Mouse (Mus musculus): ENCODE measurements around the gene Thbs4. TPM values are rescaled to one million over a fixed set of nuclear protein-coding genes. Genes with fewer than 3 reads are reported as not detected.
A peak's percentile ranks its signal among the peaks of the same experiment; 100 is the strongest.

Gene Thbs4
- polyA plus RNA-seq, 1 experiment: not detected

DNA sequence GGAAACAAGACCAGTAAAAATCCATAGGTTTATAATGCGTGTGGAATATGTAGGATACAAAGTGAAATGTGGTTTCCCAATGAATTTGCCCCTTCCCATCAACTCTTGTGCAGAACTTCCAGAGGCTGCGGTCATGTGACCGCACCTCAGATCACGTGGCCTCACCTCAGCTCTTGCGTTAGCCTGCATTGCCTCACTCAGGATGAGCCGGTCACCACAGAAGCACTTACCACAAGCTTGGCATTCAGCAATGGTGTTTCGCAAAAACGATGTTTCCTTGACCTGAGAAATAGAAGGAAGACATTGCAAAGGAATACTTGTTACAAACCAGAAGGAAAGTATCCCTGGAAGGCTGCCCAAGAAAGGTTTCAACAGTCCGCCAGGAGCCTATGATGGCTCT is 19.7 kb downstream of the Thbs4 start:
- no peaks in the 10 kb centered on the region for H3K79me3 ChIP-seq (ENCODE audit: low read depth)
- no peaks in the 10 kb centered on the region for H3K36me3 ChIP-seq (ENCODE audit: control insufficient read depth, insufficient read depth)
- no peaks in the 10 kb centered on the region for H3K79me2 ChIP-seq (ENCODE audit: control insufficient read depth, insufficient read depth)
- no peak overlapping the region for H3K4me3 ChIP-seq (ENCODE audit: insufficient read depth, poor library complexity, severe bottlenecking)
- H3K27me3 ChIP-seq (ENCODE audit: control insufficient read depth, insufficient read depth, insufficient read length): no peaks in the 10 kb centered on the region
- TF ChIP-seq FOSL1 (IDR thresholded peaks at IDR 0.05; ENCODE audit: insufficient read depth, low read length, poor library complexity, severe bottlenecking) (no peak), USF1 (IDR thresholded peaks at IDR 0.05; ENCODE audit: low read depth) (peak; percentile 67)
- no peak overlapping the region for H3ac ChIP-seq (ENCODE audit: control insufficient read depth, insufficient read length, low read depth)

DNA sequence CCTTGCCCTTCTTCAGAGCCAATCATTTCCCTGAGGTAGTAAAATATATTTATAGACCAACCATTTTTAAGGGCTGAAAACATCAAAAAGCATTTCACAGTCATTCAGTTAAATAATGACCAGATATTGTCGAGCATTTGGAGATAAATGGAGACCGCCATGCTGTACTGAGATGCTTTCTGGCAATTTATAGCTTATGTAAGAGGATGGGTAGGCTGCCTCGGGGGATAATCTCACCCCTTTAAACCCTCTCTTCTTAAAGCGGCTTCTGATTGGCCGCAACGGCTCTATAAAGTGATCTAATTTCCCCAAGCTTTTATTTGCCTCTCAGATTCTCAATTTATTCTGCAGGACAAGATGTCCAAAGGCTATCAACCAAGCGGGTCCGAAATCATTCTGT is 22.1 kb downstream of the Thbs4 start:
- Histone ChIP-seq H3ac (ENCODE audit: control insufficient read depth, insufficient read length, low read depth) (no peak overlapping the region), H3K79me3 (ENCODE audit: low read depth) (no peaks in the 10 kb centered on the region), H3K4me3 (ENCODE audit: insufficient read depth, poor library complexity, severe bottlenecking) (no peak overlapping the region), H3K27me3 (ENCODE audit: control insufficient read depth, insufficient read depth, insufficient read length) (no peaks in the 10 kb centered on the region), H3K79me2 (ENCODE audit: control insufficient read depth, insufficient read depth) (no peaks in the 10 kb centered on the region), H3K36me3 (ENCODE audit: control insufficient read depth, insufficient read depth) (no peaks in the 10 kb centered on the region)
- TF ChIP-seq CTCF (IDR thresholded peaks at IDR 0.05; ENCODE audit: control insufficient read depth, insufficient read depth, insufficient read length): no peak

DNA sequence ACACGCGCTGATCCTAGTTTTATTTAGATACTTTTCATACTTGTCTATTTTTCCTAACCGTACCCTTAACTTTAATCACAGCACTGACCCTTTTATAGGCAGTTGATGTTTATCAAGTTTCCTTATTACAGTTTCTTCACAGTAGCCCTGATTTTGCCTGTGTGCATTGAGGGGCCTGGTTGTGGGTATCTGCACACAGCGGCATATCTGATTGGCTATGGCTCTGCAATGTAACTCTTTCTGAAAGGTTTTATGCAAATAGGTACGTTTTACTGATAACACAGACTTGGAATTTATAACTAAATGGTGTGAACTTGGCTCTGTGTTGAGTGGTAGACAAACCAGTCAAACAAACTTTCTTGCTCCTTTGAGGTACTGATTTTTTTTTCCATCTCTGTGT is 23.1 kb downstream of the Thbs4 start:
- H3K36me3 ChIP-seq (ENCODE audit: control insufficient read depth, insufficient read depth): no peaks in the 10 kb centered on the region
- H3ac ChIP-seq (ENCODE audit: control insufficient read depth, insufficient read length, low read depth): no peak overlapping the region
- no peaks in the 10 kb centered on the region for H3K27me3 ChIP-seq (ENCODE audit: control insufficient read depth, insufficient read depth, insufficient read length)
- no peaks in the 10 kb centered on the region for H3K79me2 ChIP-seq (ENCODE audit: control insufficient read depth, insufficient read depth)
- no peaks in the 10 kb centered on the region for H3K79me3 ChIP-seq (ENCODE audit: low read depth)
- H3K4me3 ChIP-seq (ENCODE audit: insufficient read depth, poor library complexity, severe bottlenecking): no peak overlapping the region
- TF ChIP-seq CTCF (IDR thresholded peaks at IDR 0.05; ENCODE audit: control insufficient read depth, insufficient read depth, insufficient read length) (no peak), CEBPB (IDR thresholded peaks at IDR 0.05; ENCODE audit: low read depth) (no peak), MYOG (IDR thresholded peaks at IDR 0.05; ENCODE audit: control insufficient read depth, extremely low read depth, insufficient read length) (no peak), MYOD1 (IDR thresholded peaks at IDR 0.05; ENCODE audit: control insufficient read depth, insufficient read length, low read depth) (no peak), USF1 (IDR thresholded peaks at IDR 0.05; ENCODE audit: low read depth) (no peak), MAX (IDR thresholded peaks at IDR 0.05) (no peak), FOSL1 (IDR thresholded peaks at IDR 0.05; ENCODE audit: insufficient read depth, low read length, poor library complexity, severe bottlenecking) (no peak)

DNA sequence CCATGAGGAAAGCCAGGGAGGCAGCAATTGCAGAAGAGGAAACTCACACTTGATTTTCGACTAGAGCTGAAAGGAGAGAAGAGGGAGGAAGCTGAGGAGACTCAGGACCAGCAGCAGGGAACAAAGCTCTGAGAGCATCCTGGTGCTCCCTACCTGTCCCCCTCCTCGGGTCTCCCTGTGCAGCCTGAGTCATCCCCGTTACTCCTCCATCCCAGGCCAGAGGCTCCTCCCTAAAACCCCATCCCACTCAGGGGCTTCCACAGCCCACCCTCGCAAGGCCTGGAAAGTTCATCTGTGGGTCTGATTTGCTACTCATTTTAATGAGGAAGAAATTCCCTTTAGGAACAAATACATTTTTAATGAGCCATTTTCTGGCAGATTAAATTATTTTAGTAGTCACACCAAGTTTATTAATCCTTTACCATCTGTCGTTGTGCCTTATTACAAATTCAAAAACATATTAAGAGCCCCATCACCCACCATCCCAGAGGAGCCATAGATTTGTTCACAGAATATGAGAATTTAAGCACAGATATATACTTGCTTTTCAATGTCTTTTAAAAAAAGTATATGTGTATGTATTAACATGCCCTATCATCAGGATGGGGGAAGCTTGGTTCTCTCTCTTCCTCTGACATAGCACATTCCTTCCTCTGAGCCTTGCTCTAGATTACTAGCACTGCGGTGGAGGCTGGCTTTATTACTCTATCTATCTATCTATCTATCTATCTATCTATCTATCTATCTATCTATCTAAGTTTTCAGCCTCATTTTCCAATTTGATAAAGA is 29.0 kb downstream of the Thbs4 start:
- Histone ChIP-seq H3K4me3 (ENCODE audit: insufficient read depth, poor library complexity, severe bottlenecking) (no peak overlapping the region), H3ac (ENCODE audit: control insufficient read depth, insufficient read length, low read depth) (no peak overlapping the region), H3K79me3 (ENCODE audit: low read depth) (no peaks in the 10 kb centered on the region), H3K36me3 (ENCODE audit: control insufficient read depth, insufficient read depth) (no peaks in the 10 kb centered on the region), H3K79me2 (ENCODE audit: control insufficient read depth, insufficient read depth) (no peaks in the 10 kb centered on the region), H3K27me3 (ENCODE audit: control insufficient read depth, insufficient read depth, insufficient read length) (peaks cover 4% of the 10 kb centered on the region)
- TF ChIP-seq MAX (IDR thresholded peaks at IDR 0.05) (no peak), FOSL1 (IDR thresholded peaks at IDR 0.05; ENCODE audit: insufficient read depth, low read length, poor library complexity, severe bottlenecking) (no peak), MYOD1 (IDR thresholded peaks at IDR 0.05; ENCODE audit: control insufficient read depth, insufficient read length, low read depth) (no peak), CTCF (IDR thresholded peaks at IDR 0.05; ENCODE audit: control insufficient read depth, insufficient read depth, insufficient read length) (no peak), USF1 (IDR thresholded peaks at IDR 0.05; ENCODE audit: low read depth) (no peak), CEBPB (IDR thresholded peaks at IDR 0.05; ENCODE audit: low read depth) (no peak), MYOG (IDR thresholded peaks at IDR 0.05; ENCODE audit: control insufficient read depth, extremely low read depth, insufficient read length) (no peak)

DNA sequence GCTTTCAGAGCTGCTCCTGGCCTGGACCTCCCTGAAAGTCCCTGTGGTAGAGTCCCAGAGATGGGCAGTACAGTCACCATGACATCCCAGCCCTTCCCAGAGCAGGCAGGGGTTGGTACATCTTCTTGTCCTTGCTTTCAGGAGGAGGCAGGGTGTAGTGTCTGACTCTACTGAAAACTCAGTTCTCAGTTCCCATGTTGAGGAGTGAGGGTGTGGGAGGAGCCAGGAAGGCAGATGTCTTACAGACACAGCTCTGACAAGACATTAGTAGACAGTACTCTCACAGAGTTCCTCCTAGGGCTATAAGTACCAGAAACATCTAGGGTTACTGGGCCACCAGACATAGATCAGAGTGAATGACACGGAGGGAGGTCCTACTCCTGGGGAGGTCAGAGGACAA is 32.3 kb downstream of the Thbs4 start:
- TF ChIP-seq FOSL1 (IDR thresholded peaks at IDR 0.05; ENCODE audit: insufficient read depth, low read length, poor library complexity, severe bottlenecking): no peak
- H3K4me3 ChIP-seq (ENCODE audit: insufficient read depth, poor library complexity, severe bottlenecking): no peak overlapping the region
- H3K27me3 ChIP-seq (ENCODE audit: control insufficient read depth, insufficient read depth, insufficient read length): peaks cover 4% of the 10 kb centered on the region
- no peak overlapping the region for H3ac ChIP-seq (ENCODE audit: control insufficient read depth, insufficient read length, low read depth)
- no peaks in the 10 kb centered on the region for H3K36me3 ChIP-seq (ENCODE audit: control insufficient read depth, insufficient read depth)
- H3K79me2 ChIP-seq (ENCODE audit: control insufficient read depth, insufficient read depth): no peaks in the 10 kb centered on the region
- no peaks in the 10 kb centered on the region for H3K79me3 ChIP-seq (ENCODE audit: low read depth)

DNA sequence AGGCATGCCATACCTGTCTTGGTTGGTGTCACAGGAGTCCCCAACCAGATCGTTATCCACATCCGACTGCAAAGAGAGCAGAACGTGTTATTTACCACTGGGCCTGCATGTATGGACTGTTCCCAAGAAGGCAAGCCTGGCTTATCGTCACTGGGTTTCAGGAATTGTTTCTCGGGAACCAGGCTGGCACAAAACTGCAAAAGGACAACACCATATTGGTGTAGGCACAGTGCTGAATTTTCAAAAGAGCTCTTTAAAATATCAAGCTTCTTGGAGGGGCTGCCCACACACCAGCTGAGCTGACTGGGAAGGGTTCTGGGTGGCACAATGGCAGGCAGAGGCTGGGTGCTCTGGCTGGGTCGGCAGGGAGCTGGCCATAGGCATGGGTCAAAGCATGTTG is 34.1 kb downstream of the Thbs4 start:
- H3K36me3 ChIP-seq (ENCODE audit: control insufficient read depth, insufficient read depth): no peaks in the 10 kb centered on the region
- TF ChIP-seq CEBPB (IDR thresholded peaks at IDR 0.05; ENCODE audit: low read depth) (no peak), FOSL1 (IDR thresholded peaks at IDR 0.05; ENCODE audit: insufficient read depth, low read length, poor library complexity, severe bottlenecking) (no peak), MYOG (IDR thresholded peaks at IDR 0.05; ENCODE audit: control insufficient read depth, extremely low read depth, insufficient read length) (no peak), CTCF (IDR thresholded peaks at IDR 0.05; ENCODE audit: control insufficient read depth, insufficient read depth, insufficient read length) (no peak), USF1 (IDR thresholded peaks at IDR 0.05; ENCODE audit: low read depth) (no peak), MAX (IDR thresholded peaks at IDR 0.05) (no peak), MYOD1 (IDR thresholded peaks at IDR 0.05; ENCODE audit: control insufficient read depth, insufficient read length, low read depth) (no peak)

More for the DNA sequence above, 34.1 kb downstream of the Thbs4 start:
- Histone ChIP-seq H3K4me3 (ENCODE audit: insufficient read depth, poor library complexity, severe bottlenecking) (no peak overlapping the region), H3K27me3 (ENCODE audit: control insufficient read depth, insufficient read depth, insufficient read length) (peaks cover 4% of the 10 kb centered on the region), H3K79me3 (ENCODE audit: low read depth) (no peaks in the 10 kb centered on the region), H3K79me2 (ENCODE audit: control insufficient read depth, insufficient read depth) (no peaks in the 10 kb centered on the region), H3ac (ENCODE audit: control insufficient read depth, insufficient read length, low read depth) (no peak overlapping the region)

Measured in C2C12 (cell line).